Mouse (Mus musculus): Measurements from ENCODE around the gene Tmem107.

DNA sequence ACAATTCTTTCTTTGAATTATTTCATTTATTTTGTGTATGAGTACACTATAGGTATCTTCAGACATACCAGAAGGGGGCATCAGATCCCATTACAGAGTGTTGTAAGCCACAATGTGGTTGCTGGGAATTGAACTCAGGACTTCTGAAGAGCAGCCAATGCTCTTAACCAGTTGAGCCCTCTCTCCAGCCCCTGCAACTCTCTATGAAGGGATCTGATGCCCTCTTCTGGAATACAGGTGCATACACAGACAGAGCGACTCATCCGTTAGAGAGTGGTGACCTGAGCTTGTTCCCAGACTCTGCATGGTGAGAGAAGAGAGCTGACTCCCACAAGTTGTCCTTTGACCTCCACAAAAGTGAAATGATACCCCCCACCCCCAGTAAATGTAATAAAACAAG lies 41.8 kb upstream of the Tmem107 start:
- peak; percentile 76 for TF ChIP-seq CTCF (IDR thresholded peaks at IDR 0.05; ENCODE audit: low read depth)
- no peak for TF ChIP-seq EP300 (IDR thresholded peaks at IDR 0.05; ENCODE audit: low read depth)

All from liver, embryonic 14.5 days (tissue).